Mouse (Mus musculus): Measurements from ENCODE around the gene Crygs.

DNA sequence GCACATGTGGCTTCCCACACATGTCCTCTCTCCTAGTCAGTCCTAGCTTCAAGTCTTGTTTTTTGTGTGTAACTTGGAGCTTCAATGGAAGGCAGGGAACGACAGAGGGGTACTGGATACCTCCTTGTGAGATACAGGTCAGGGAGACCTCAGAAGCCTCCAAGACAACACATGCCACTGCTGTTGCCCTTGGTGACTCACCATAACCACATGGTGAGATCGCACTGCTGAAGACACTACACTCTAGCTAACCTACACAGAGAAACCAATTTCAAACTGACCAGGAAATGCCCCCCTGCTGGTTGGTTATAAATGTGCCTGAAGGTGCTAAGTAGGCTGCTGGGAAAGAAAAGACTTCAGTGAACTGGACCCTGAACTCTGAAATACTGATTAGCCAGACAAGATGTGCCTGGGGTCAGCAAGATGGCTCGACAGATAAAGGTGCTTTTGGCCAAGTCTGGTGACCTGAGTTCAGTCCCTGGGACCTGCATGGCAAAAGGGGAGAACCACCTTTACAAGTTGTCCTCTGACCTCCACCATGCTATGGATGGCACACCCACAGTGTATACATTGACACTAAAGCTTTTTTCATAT is 21.7 kb upstream of the Crygs start:
- TF ChIP-seq CTCF (conservative IDR thresholded peaks at IDR 0.05; ENCODE audit: insufficient read depth, insufficient read length, low read depth, low read length) (no peak), POLR2A (IDR thresholded peaks at IDR 0.05; ENCODE audit: low read depth, low read length) (no peak)
